Mouse (Mus musculus): Measurements from ENCODE around the gene Cldn2. TPM values are rescaled to one million over a fixed set of nuclear protein-coding genes. Genes with fewer than 3 reads are reported as not detected.

Cldn2 gene
- total and polyA plus RNA-seq, 3 experiments, result not detected

- Histone ChIP-seq H3K36me3 (ENCODE audit: control insufficient read depth in 1 of 2, insufficient read depth in 2 of 2, low read length in 2 of 2) (peaks cover 0 to 41% of the 10 kb centered on the region in 2 experiments; a peak in 2 of 4 replicates), H3K9ac (ENCODE audit: control insufficient read depth, low read depth, low read length, poor library complexity, severe bottlenecking) (peak overlapping the region; percentile 53), H3K4me1 (ENCODE audit: control insufficient read depth in 1 of 2, insufficient read depth in 2 of 2, low read length in 2 of 2) (peaks cover 22 to 43% of the 10 kb centered on the region in 2 experiments), H3K27me3 (ENCODE audit: control insufficient read depth in 1 of 2, insufficient read depth in 2 of 2, low read length in 2 of 2) (no peaks in the 10 kb centered on the region), H3K27ac (ENCODE audit: control insufficient read depth, low read depth, low read length) (peak overlapping the region; percentile 91), H3K9me3 (replicated peaks; ENCODE audit: insufficient read depth, low read length) (no peaks in the 10 kb centered on the region), H3K79me2 (ENCODE audit: control insufficient read depth, insufficient read depth, low read length, poor library complexity) (no peaks in the 10 kb centered on the region), H3K4me3 (ENCODE audit: control insufficient read depth in 1 of 2, insufficient read depth in 1 of 2, low read depth in 2 of 2, low read length in 2 of 2) (peak overlapping the region; percentile 15 to 22)
- TF ChIP-seq MAZ (IDR thresholded peaks at IDR 0.05; ENCODE audit: low read depth, low read length), result no peak
- TF ChIP-seq ZNF384 (IDR thresholded peaks at IDR 0.05; ENCODE audit: low read depth, low read length), result peak; percentile 35; the same call in 1 of the 2 replicates
- TF ChIP-seq BHLHE40 (IDR thresholded peaks at IDR 0.05; ENCODE audit: borderline replicate concordance, low read depth, low read length), result no peak
- TF ChIP-seq TCF12 (IDR thresholded peaks at IDR 0.05; ENCODE audit: low read depth, low read length), result no peak
- 0 out of 2 replicates have a peak, but pooled peaks have one; percentile 5 for TF ChIP-seq TAL1 (IDR thresholded peaks at IDR 0.05; ENCODE audit: low read length)
- no peak for TF ChIP-seq USF2 (IDR thresholded peaks at IDR 0.05; ENCODE audit: borderline replicate concordance in 1 of 2, insufficient read depth in 1 of 2, low read depth in 1 of 2, low read length in 2 of 2)
- TF ChIP-seq HCFC1 (IDR thresholded peaks at IDR 0.05; ENCODE audit: low read depth, low read length), result no peak
- no peak for TF ChIP-seq MAFK (IDR thresholded peaks at IDR 0.05; ENCODE audit: borderline replicate concordance, low read depth, low read length)
- TF ChIP-seq TBP (IDR thresholded peaks at IDR 0.05; ENCODE audit: low read depth, low read length), result no peak
- peak; percentile 5; the same call in 1 of the 2 replicates for TF ChIP-seq GATA1 (IDR thresholded peaks at IDR 0.05; ENCODE audit: low read depth, low read length)
- DNase-seq (ENCODE audit: low read depth, low spot score), result peak; percentile 63
These were observed 12.8 kb downstream of the Cldn2 start for GRCm38 (mm10) chrX:139813299-139814002.

GRCm38 (mm10) chrX:139814018-139814635 is 13.5 kb downstream of the Cldn2 start:
- Histone ChIP-seq H3K4me3 (ENCODE audit: control insufficient read depth in 1 of 2, insufficient read depth in 1 of 2, low read depth in 2 of 2, low read length in 2 of 2) (peak overlapping the region; percentile 15 to 22), H3K9ac (ENCODE audit: control insufficient read depth, low read depth, low read length, poor library complexity, severe bottlenecking) (peak overlapping the region; percentile 53), H3K4me1 (ENCODE audit: control insufficient read depth in 1 of 2, insufficient read depth in 2 of 2, low read length in 2 of 2) (peaks cover 28 to 46% of the 10 kb centered on the region in 2 experiments), H3K27ac (ENCODE audit: control insufficient read depth, low read depth, low read length) (peak overlapping the region; percentile 91), H3K36me3 (ENCODE audit: control insufficient read depth in 1 of 2, insufficient read depth in 2 of 2, low read length in 2 of 2) (peaks cover 0 to 47% of the 10 kb centered on the region in 2 experiments; a peak in 2 of 4 replicates), H3K79me2 (ENCODE audit: control insufficient read depth, insufficient read depth, low read length, poor library complexity) (no peaks in the 10 kb centered on the region), H3K9me3 (replicated peaks; ENCODE audit: insufficient read depth, low read length) (no peaks in the 10 kb centered on the region), H3K27me3 (ENCODE audit: control insufficient read depth in 1 of 2, insufficient read depth in 2 of 2, low read length in 2 of 2) (no peaks in the 10 kb centered on the region)
- DNase-seq (ENCODE audit: low read depth, low spot score), result peak; percentile 89
- TF ChIP-seq MYB (IDR thresholded peaks at IDR 0.05; ENCODE audit: low read depth, low read length), result peak; percentile 93
- no peak for TF ChIP-seq UBTF (IDR thresholded peaks at IDR 0.05; ENCODE audit: borderline replicate concordance, insufficient read depth, low read depth, low read length)
- 0 out of 2 replicates have a peak, but pooled peaks have one; percentile 49 for TF ChIP-seq NELFE (IDR thresholded peaks at IDR 0.05; ENCODE audit: low read depth, low read length)
- TF ChIP-seq RAD21 (IDR thresholded peaks at IDR 0.05; ENCODE audit: low read depth, low read length), result no peak
- no peak for TF ChIP-seq GABPA (IDR thresholded peaks at IDR 0.05; ENCODE audit: low read depth, low read length)
- TF ChIP-seq RCOR1 (IDR thresholded peaks at IDR 0.05; ENCODE audit: low read depth, low read length), result peak; percentile 94
- TF ChIP-seq ZNF384 (IDR thresholded peaks at IDR 0.05; ENCODE audit: low read depth, low read length), result peak; percentile 74; the same call in 1 of the 2 replicates
- TF ChIP-seq JUND (IDR thresholded peaks at IDR 0.05; ENCODE audit: low read depth, low read length), result 0 out of 2 replicates have a peak, but pooled peaks have one; percentile 31
- TF ChIP-seq BHLHE40 (IDR thresholded peaks at IDR 0.05; ENCODE audit: borderline replicate concordance, low read depth, low read length), result peak; percentile 64; the same call in 1 of the 2 replicates
- peak; percentile 95 for TF ChIP-seq ETS1 (IDR thresholded peaks at IDR 0.05; ENCODE audit: low read depth, low read length)
- peak; percentile 50 for TF ChIP-seq HCFC1 (IDR thresholded peaks at IDR 0.05; ENCODE audit: low read depth, low read length)
- peak; percentile 100 for TF ChIP-seq EP300 (IDR thresholded peaks at IDR 0.05; ENCODE audit: low read depth in 1 of 2, low read length in 2 of 2)
- peak; percentile 78 for TF ChIP-seq MAX (IDR thresholded peaks at IDR 0.05; ENCODE audit: low read length)
- no peak for TF ChIP-seq NRF1 (IDR thresholded peaks at IDR 0.05; ENCODE audit: insufficient read depth, low read depth, low read length, poor library complexity, severe bottlenecking)
- TF ChIP-seq USF1 (IDR thresholded peaks at IDR 0.05; ENCODE audit: low read depth, low read length), result no peak
- TF ChIP-seq POLR2A (IDR thresholded peaks at IDR 0.05; ENCODE audit: control insufficient read depth in 1 of 2, insufficient read depth in 1 of 2, low read depth in 1 of 2, low read length in 2 of 2, poor library complexity in 1 of 2), result peak in 1 of 2 experiments; percentile 47; a peak in 1 of 4 replicates
- peak; percentile 25; the same call in 1 of the 2 replicates for TF ChIP-seq KAT2A (conservative IDR thresholded peaks at IDR 0.05; ENCODE audit: low read depth, low read length)
- no peak for TF ChIP-seq USF2 (IDR thresholded peaks at IDR 0.05; ENCODE audit: borderline replicate concordance in 1 of 2, insufficient read depth in 1 of 2, low read depth in 1 of 2, low read length in 2 of 2)
- no peak; the same call in 1 of the 2 replicates for TF ChIP-seq ZC3H11A (IDR thresholded peaks at IDR 0.05; ENCODE audit: low read depth, low read length)
- TF ChIP-seq SMC3 (IDR thresholded peaks at IDR 0.05; ENCODE audit: low read depth, low read length), result no peak
- TF ChIP-seq MEF2A (IDR thresholded peaks at IDR 0.05; ENCODE audit: extremely low read depth, insufficient replicate concordance, low read depth, low read length, poor library complexity, severe bottlenecking), result no peak
